Mouse (Mus musculus): ENCODE results near the gene Galnt6. TPM values are rescaled to one million over a fixed set of nuclear protein-coding genes. Genes with fewer than 3 reads are reported as not detected.
A peak's percentile ranks its signal among the peaks of the same experiment; 100 is the strongest.

Galnt6 gene
- polyA plus RNA-seq, 2 experiments, result 0.47 to 0.84 TPM

DNA sequence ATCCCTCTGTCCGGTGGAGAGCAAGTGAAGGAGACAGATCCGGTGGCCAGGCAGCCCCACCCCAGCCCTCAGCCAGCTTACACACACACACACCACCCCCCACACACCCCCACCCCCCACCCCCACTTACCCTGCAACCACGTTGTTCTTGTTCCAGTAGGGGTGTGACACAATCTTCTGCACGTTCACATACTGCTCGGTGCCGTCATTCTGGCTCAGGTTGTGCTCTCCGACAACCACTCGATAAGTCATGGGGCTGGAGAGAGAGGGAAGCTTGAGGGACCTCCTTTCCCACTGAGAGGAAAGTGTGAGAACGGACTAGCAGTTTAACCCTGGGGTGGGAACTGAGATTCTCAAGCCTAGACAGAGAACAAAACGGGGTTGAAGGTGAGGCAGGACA, 44.7 kb downstream of the Galnt6 start:
- no peaks in the 10 kb centered on the region for H3K9me3 ChIP-seq (ENCODE audit: control insufficient read depth, low read length)
- H3K27me3 ChIP-seq (ENCODE audit: control insufficient read depth, insufficient read depth, low read length), result no peaks in the 10 kb centered on the region
- WGBS (ENCODE audit: insufficient replicate concordance), result 52% methylated on average over 10 of the region's 10 CpGs
- H3K36me3 ChIP-seq (replicated peaks; ENCODE audit: control insufficient read depth, insufficient read depth, low read depth), result no peaks in the 10 kb centered on the region
- peaks cover 10 to 43% of the 10 kb centered on the region in 2 experiments for H3K4me1 ChIP-seq (replicated peaks; ENCODE audit: control insufficient read depth in 2 of 2, insufficient read depth in 2 of 2, low read length in 1 of 2)
- no peak overlapping the region for H3K27ac ChIP-seq
- ATAC-seq (ENCODE audit: insufficient read depth) (no peak), DNase-seq (ENCODE audit: low read depth in 3 of 3, low spot score in 3 of 3) (no peak)
- no peak overlapping the region for H3K9ac ChIP-seq (replicated peaks)
- TF ChIP-seq EP300 (IDR thresholded peaks at IDR 0.05; ENCODE audit: low read depth) (no peak), CTCF (IDR thresholded peaks at IDR 0.05; ENCODE audit: low read depth) (no peak)
- H3K4me3 ChIP-seq (ENCODE audit: insufficient read depth in 1 of 2, low read depth in 2 of 2, low read length in 2 of 2), result no peak overlapping the region
- H3K4me2 ChIP-seq (ENCODE audit: low read depth), result no peak overlapping the region

DNA sequence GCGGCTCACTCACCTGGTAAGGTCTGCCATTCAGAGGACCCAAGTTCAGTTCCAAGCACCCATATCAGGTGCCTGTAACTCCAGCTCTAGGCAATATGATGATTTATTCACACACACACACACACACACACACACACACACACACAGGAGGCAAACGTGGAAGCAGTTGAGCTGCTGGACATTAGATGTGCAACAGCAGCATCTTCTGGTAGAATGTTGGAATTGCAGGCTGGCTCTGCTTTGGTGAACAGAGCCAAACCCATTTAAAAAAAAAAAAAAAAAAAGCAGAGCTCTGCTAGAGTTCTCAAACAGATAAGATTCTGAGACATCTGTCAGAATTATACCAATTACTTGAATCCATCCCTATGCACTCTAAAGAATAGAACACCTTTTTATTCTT, 46.1 kb downstream of the Galnt6 start:
- Histone ChIP-seq H3K9ac (replicated peaks) (no peak overlapping the region), H3K4me1 (replicated peaks; ENCODE audit: control insufficient read depth in 2 of 2, insufficient read depth in 2 of 2, low read length in 1 of 2) (peaks cover 10 to 50% of the 10 kb centered on the region in 2 experiments), H3K4me2 (ENCODE audit: low read depth) (no peak overlapping the region), H3K9me3 (ENCODE audit: control insufficient read depth, low read length) (no peaks in the 10 kb centered on the region), H3K27me3 (ENCODE audit: control insufficient read depth, insufficient read depth, low read length) (no peaks in the 10 kb centered on the region), H3K4me3 (ENCODE audit: insufficient read depth in 1 of 2, low read depth in 2 of 2, low read length in 2 of 2) (no peak overlapping the region), H3K27ac (no peak overlapping the region), H3K36me3 (replicated peaks; ENCODE audit: control insufficient read depth, insufficient read depth, low read depth) (no peaks in the 10 kb centered on the region)
- 43% methylated on average over 2 of the region's 2 CpGs for WGBS (ENCODE audit: insufficient replicate concordance)
- DNase-seq (ENCODE audit: low read depth in 3 of 3, low spot score in 3 of 3), result peak; percentile 65 to 77 (median 74)
- 0 out of 2 replicates have a peak, but pooled peaks have one; percentile 23 for ATAC-seq (ENCODE audit: insufficient read depth)
- TF ChIP-seq CTCF (IDR thresholded peaks at IDR 0.05; ENCODE audit: low read depth) (peak; percentile 94), EP300 (IDR thresholded peaks at IDR 0.05; ENCODE audit: low read depth) (no peak)

DNA sequence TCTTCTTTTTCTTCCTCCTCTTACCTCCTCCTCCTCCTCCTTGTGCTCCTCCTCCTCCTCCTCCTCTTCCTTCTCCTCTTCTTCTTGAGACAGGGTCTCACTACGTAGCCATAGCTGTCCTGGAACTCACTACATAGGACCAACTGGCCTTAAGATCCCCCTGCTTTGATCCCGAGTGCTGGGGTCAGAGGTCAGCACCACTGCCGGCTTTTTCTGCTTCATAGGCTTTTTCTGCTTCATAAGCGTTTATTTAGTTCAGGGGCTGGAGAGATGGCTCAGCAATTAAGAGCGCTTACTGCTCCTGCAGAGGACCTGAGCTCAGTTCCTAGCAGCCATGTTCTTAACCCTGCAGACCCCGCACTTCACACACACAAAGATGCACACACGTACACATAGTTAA, 47.4 kb downstream of the Galnt6 start:
- TF ChIP-seq EP300 (IDR thresholded peaks at IDR 0.05; ENCODE audit: low read depth), result no peak
- no peak for TF ChIP-seq CTCF (IDR thresholded peaks at IDR 0.05; ENCODE audit: low read depth)
- no peak overlapping the region for H3K4me3 ChIP-seq (ENCODE audit: insufficient read depth in 1 of 2, low read depth in 2 of 2, low read length in 2 of 2)
- no peaks in the 10 kb centered on the region for H3K36me3 ChIP-seq (replicated peaks; ENCODE audit: control insufficient read depth, insufficient read depth, low read depth)
- no peaks in the 10 kb centered on the region for H3K9me3 ChIP-seq (ENCODE audit: control insufficient read depth, low read length)
- WGBS (ENCODE audit: insufficient replicate concordance), result 57% methylated on average over 7 of the region's 7 CpGs
- no peak for DNase-seq (ENCODE audit: low read depth in 3 of 3, low spot score in 3 of 3)
- H3K4me1 ChIP-seq (replicated peaks; ENCODE audit: control insufficient read depth in 2 of 2, insufficient read depth in 2 of 2, low read length in 1 of 2), result peaks cover 10 to 40% of the 10 kb centered on the region in 2 experiments
- H3K27me3 ChIP-seq (ENCODE audit: control insufficient read depth, insufficient read depth, low read length), result no peaks in the 10 kb centered on the region
- no peak overlapping the region for H3K27ac ChIP-seq
- H3K4me2 ChIP-seq (ENCODE audit: low read depth), result no peak overlapping the region
- no peak overlapping the region for H3K9ac ChIP-seq (replicated peaks)
- no peak for ATAC-seq (ENCODE audit: insufficient read depth)

DNA sequence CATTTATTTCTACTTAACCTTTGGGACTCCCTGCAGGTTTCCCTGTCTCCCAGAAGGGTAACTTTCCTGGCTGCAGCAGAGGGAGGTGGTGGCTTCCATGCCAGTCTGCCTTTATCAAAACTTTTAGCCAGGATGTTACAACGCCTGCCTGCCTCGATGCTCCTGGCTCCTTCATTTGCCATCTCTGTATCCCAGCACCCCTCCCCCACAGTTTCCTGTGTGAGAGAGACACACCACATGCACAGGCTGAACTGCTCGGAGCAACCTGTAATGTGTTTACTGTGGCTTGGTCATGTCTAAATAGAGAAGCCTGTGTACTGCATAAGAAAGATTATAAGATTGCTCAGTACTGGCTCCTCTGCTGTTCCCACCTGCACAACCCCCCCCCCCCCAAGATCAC, 48.8 kb downstream of the Galnt6 start:
- H3K27me3 ChIP-seq (ENCODE audit: control insufficient read depth, insufficient read depth, low read length), result no peaks in the 10 kb centered on the region
- H3K9me3 ChIP-seq (ENCODE audit: control insufficient read depth, low read length), result no peaks in the 10 kb centered on the region
- H3K4me3 ChIP-seq (ENCODE audit: insufficient read depth in 1 of 2, low read depth in 2 of 2, low read length in 2 of 2), result no peak overlapping the region
- TF ChIP-seq CTCF (IDR thresholded peaks at IDR 0.05; ENCODE audit: low read depth) (no peak), EP300 (IDR thresholded peaks at IDR 0.05; ENCODE audit: low read depth) (no peak)
- no peak overlapping the region for H3K4me2 ChIP-seq (ENCODE audit: low read depth)
- H3K27ac ChIP-seq, result no peak overlapping the region
- no peak overlapping the region for H3K9ac ChIP-seq (replicated peaks)
- DNase-seq (ENCODE audit: low read depth in 3 of 3, low spot score in 3 of 3) (no peak), ATAC-seq (ENCODE audit: insufficient read depth) (no peak)
- 29% methylated on average over 3 of the region's 3 CpGs for WGBS (ENCODE audit: insufficient replicate concordance)
- H3K36me3 ChIP-seq (replicated peaks; ENCODE audit: control insufficient read depth, insufficient read depth, low read depth), result no peaks in the 10 kb centered on the region
- peaks cover under 1 to 29% of the 10 kb centered on the region in 2 experiments for H3K4me1 ChIP-seq (replicated peaks; ENCODE audit: control insufficient read depth in 2 of 2, insufficient read depth in 2 of 2, low read length in 1 of 2)

DNA sequence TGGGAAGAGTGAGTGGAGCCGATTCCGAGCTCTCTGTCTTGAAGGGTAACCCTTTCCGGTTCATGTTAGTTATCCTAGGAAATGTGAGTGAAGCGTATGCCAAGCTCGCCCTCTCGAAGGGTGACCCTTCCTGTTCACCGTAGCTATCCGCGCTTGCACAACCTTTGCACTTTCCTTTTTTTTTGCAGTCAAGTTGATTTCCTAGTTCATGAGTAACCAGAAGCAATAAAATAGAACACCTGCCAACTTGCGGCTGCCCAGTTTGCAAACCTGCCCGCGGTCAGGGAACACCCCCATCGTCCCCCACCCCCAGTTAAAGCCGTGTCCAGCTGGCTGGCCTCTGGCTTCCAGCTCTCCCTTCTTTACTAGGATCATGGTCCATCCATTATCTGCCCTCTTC, 50.2 kb downstream of the Galnt6 start:
- no peak overlapping the region for H3K4me2 ChIP-seq (ENCODE audit: low read depth)
- no peaks in the 10 kb centered on the region for H3K36me3 ChIP-seq (replicated peaks; ENCODE audit: control insufficient read depth, insufficient read depth, low read depth)
- no peak overlapping the region for H3K4me3 ChIP-seq (ENCODE audit: insufficient read depth in 1 of 2, low read depth in 2 of 2, low read length in 2 of 2)
- no peak overlapping the region for H3K27ac ChIP-seq
- no peaks in the 10 kb centered on the region for H3K9me3 ChIP-seq (ENCODE audit: control insufficient read depth, low read length)
- ATAC-seq (ENCODE audit: insufficient read depth), result no peak
- no peak for TF ChIP-seq CTCF (IDR thresholded peaks at IDR 0.05; ENCODE audit: low read depth)
- no peak for TF ChIP-seq EP300 (IDR thresholded peaks at IDR 0.05; ENCODE audit: low read depth)
- DNase-seq (ENCODE audit: low read depth in 3 of 3, low spot score in 3 of 3), result peak in 2 of 3 experiments; percentile 25 to 26
- H3K27me3 ChIP-seq (ENCODE audit: control insufficient read depth, insufficient read depth, low read length), result no peaks in the 10 kb centered on the region
- WGBS (ENCODE audit: insufficient replicate concordance), result 72% methylated on average over 14 of the region's 14 CpGs
- H3K4me1 ChIP-seq (replicated peaks; ENCODE audit: control insufficient read depth in 2 of 2, insufficient read depth in 2 of 2, low read length in 1 of 2), result peaks cover 11 to 35% of the 10 kb centered on the region in 2 experiments
- H3K9ac ChIP-seq (replicated peaks), result no peak overlapping the region
